Mouse (Mus musculus) neural tube, embryonic 14.5 days (tissue): ENCODE results near the gene Frmd4a. TPM values are rescaled to one million over a fixed set of nuclear protein-coding genes. Genes with fewer than 3 reads are reported as not detected.

Experiments used
- ATAC-seq: fragments of 200-750 bp; cut with Nextera tagmentation; 2 replicates; pipeline ENCODE4 v1.8.0; 2017; ENCODE audit warnings: low read depth, mild to moderate bottlenecking, moderate TSS enrichment, moderate library complexity
- H3K27ac ChIP-seq: fragments of 300-500 bp; sonication (generic); 2 replicates; pipeline ENCODE4 v1.5.1; 2014; ENCODE audit warnings: low read depth, mild to moderate bottlenecking, control low read depth, low read length, moderate library complexity, mixed read lengths
- H3K27me3 ChIP-seq: fragments of 300-500 bp; sonication (generic); 2 replicates; pipeline ENCODE4 v1.6.1; 2014; ENCODE audit warnings: low read length; ENCODE audit not compliant: control insufficient read depth, insufficient read depth
- H3K36me3 ChIP-seq: fragments of 300-500 bp; sonication (generic); 2 replicates; pipeline ENCODE4 v1.6.1; 2014; ENCODE audit warnings: low read length, mixed read lengths; ENCODE audit not compliant: control insufficient read depth, insufficient read depth
- H3K4me1 ChIP-seq: fragments of 300-500 bp; sonication (generic); 2 replicates; pipeline ENCODE4 v1.6.1; 2014; ENCODE audit warnings: low read length; ENCODE audit not compliant: control insufficient read depth, insufficient read depth
- H3K4me2 ChIP-seq: fragments of 300-500 bp; sonication (generic); 2 replicates; pipeline ENCODE4 v1.6.1; 2014; ENCODE audit warnings: mild to moderate bottlenecking, low read depth, low read length, control low read depth
- H3K4me3 ChIP-seq: fragments of 300-500 bp; sonication (generic); 2 replicates; pipeline ENCODE4 v1.5.1; 2014; ENCODE audit warnings: low read depth, low read length, control low read depth, mixed read lengths
- H3K9ac ChIP-seq: fragments of 300-500 bp; sonication (generic); replicated peaks from 2 replicates; pipeline ENCODE4 v1.6.1; 2014; ENCODE audit warnings: low read depth, mild to moderate bottlenecking, control low read depth, low read length, mixed read lengths
- H3K9me3 ChIP-seq: fragments of 300-500 bp; sonication (generic); 2 replicates; pipeline ENCODE4 v1.6.1; 2016; ENCODE audit warnings: low read length; ENCODE audit not compliant: control insufficient read depth
- WGBS: fragments of 180-500 bp; shearing (Covaris S2); extraction: QIAGEN DNeasy Blood & Tissue Kit; methylation state at CpG from one replicate; pipeline ENCODE4 v1.1.7; 2014; 5-methylcytosine and 5-hydroxymethylcytosine counted together
- polyA plus RNA-seq: library from polyadenylated mRNA; unstranded; fragments of >200 nt; fragmentation: Nextera tagmentation; extraction: Ambion mirVana; gene quantifications from 2 replicates; pipeline ENCODE4 v1.2.1, GENCODE M21; 2014

The Frmd4a gene
- polyA plus RNA-seq, 1 experiment from 2014 or later, result 67.4 TPM

DNA sequence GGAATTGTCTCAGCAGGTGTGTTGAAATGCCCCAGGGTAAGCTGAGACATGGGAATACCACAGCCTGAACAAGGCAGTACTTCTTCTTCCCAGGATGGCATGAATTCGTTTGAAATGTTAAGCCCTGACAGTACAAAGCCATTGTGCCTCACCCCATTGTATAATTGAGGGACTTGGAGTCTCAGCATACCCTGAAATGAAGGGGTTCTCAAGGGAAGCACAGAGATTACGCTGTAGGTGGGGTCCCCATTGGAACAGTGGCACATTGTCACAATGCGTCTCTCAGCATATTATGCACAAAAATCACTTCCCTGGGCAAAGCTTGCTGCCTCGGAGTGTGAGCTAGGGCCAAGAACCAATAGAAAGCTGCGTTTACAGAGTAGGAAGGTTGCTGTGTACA lies 297.0 kb downstream of the Frmd4a start:
- H3K9me3 ChIP-seq, result no peaks in the 10 kb centered on the region
- H3K4me3 ChIP-seq, result no peak overlapping the region
- H3K4me2 ChIP-seq, result no peak overlapping the region
- no peaks in the 10 kb centered on the region for H3K27me3 ChIP-seq
- H3K27ac ChIP-seq, result no peak overlapping the region
- ATAC-seq, result no peak
- H3K9ac ChIP-seq, result no peak overlapping the region
- 65% methylated on average over 5 of the region's 5 CpGs for WGBS
- H3K36me3 ChIP-seq, result no peaks in the 10 kb centered on the region
- H3K4me1 ChIP-seq, result no peaks in the 10 kb centered on the region

DNA sequence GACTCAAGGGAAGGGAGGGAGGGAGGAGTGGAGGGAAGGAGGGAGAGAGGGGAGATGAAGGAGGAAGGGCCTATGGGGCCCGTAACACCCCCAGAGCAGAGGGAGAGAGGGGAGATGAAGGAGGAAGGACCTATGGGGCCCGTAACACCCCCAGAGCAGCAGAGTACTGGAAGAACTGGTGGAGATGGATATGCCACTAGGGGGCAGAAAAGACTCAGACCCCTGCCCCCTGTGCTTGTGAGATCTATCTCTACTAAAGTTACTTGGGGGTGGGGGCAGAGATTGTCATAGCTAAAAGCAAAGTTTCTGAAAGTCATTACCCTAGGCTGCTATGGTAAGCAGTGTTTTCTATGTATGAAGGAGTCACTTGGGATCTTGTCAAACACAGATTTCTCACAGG lies 299.1 kb downstream of the Frmd4a start:
- no peaks in the 10 kb centered on the region for H3K27me3 ChIP-seq
- no peaks in the 10 kb centered on the region for H3K9me3 ChIP-seq
- H3K36me3 ChIP-seq, result no peaks in the 10 kb centered on the region
- H3K9ac ChIP-seq, result no peak overlapping the region
- no peaks in the 10 kb centered on the region for H3K4me1 ChIP-seq
- WGBS, result 73% methylated on average over 2 of the region's 2 CpGs
- ATAC-seq, result no peak
- no peak overlapping the region for H3K27ac ChIP-seq
- no peak overlapping the region for H3K4me3 ChIP-seq
- H3K4me2 ChIP-seq, result no peak overlapping the region

DNA sequence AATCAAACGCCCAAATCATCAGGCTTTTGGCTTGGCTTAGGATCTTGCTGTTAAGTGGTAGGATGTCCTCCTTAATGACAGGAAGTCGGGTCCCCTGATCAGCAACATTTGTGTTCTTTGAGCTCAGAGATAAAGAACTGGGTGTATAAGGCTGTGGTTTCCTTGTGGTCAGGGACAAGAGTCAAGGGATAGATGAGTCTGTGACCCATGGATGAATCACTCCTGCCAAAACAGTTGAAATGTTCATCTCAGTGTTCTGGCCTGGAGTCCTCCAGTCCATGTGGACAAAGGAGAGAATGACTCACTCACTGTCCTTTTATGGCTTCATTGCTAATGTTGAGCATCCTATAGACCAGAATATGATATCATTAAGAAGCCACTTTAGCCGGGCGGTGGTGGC lies 300.6 kb downstream of the Frmd4a start:
- no peak overlapping the region for H3K9ac ChIP-seq
- H3K27me3 ChIP-seq, result no peaks in the 10 kb centered on the region
- H3K4me3 ChIP-seq, result no peak overlapping the region
- no peaks in the 10 kb centered on the region for H3K4me1 ChIP-seq
- WGBS, result 78% methylated on average over 4 of the region's 4 CpGs
- no peaks in the 10 kb centered on the region for H3K36me3 ChIP-seq
- no peaks in the 10 kb centered on the region for H3K9me3 ChIP-seq
- ATAC-seq, result no peak
- H3K4me2 ChIP-seq, result no peak overlapping the region
- no peak overlapping the region for H3K27ac ChIP-seq

DNA sequence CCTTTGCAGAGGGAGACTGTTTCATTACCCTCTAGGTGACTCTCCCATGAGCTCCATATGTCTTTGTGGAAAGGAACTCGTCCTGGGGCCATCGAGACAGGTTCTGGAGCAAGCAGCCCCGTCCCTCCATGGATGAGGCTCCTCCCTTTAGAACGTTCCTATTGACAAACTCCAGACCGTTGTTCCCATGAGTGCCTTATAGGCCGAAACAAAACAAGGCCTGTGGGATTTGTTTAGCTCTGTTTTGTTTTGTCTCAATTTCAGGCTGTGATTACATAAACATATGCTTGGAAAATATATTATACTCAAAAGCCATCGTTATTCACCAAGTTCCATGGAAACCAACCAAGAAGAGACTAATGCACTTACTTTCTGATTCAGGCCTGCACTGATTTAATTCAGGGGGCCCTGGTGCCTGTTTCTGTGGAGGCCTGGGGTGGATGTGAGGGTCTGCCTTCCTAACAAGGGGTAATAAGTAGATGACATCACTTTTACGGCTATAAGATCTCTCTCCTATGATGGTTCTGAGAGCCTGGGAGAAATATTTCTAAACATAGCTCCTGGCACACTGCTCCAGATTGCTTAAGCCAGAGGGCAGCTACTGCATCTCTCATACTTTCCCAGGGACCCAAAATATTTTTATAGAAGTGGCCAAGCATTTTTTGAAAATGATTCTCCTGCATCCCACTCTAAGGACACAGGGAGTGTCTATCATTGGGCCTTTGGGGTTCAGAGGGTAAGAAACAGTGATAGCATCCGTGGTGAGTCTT lies 308.9 kb downstream of the Frmd4a start:
- no peaks in the 10 kb centered on the region for H3K27me3 ChIP-seq
- 47% methylated on average over 9 of the region's 9 CpGs for WGBS
- no peaks in the 10 kb centered on the region for H3K36me3 ChIP-seq
- H3K4me2 ChIP-seq, result no peak overlapping the region
- H3K9me3 ChIP-seq, result no peaks in the 10 kb centered on the region
- no peak overlapping the region for H3K9ac ChIP-seq
- no peak for ATAC-seq
- no peak overlapping the region for H3K27ac ChIP-seq
- no peak overlapping the region for H3K4me3 ChIP-seq
- no peaks in the 10 kb centered on the region for H3K4me1 ChIP-seq

DNA sequence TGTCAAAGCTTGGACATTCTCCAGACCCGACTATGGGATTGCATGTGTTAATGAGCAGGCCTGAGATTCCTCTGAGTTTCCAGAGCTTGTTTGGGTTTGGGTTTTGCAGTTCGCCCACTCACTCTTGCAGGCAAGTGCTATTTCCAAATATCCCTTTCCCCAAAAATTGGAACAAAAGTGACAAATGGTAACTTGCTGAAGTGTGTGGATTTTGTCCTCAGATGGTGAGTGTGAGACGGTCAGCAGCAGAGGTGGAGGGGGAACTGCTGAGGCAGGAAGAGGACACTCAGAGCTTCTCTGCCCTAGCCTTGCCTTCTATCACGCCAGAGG lies 309.5 kb downstream of the Frmd4a start:
- Histone ChIP-seq H3K4me3 (no peak overlapping the region), H3K36me3 (no peaks in the 10 kb centered on the region), H3K9me3 (no peaks in the 10 kb centered on the region), H3K4me2 (no peak overlapping the region), H3K9ac (no peak overlapping the region), H3K27ac (no peak overlapping the region), H3K4me1 (no peaks in the 10 kb centered on the region), H3K27me3 (no peaks in the 10 kb centered on the region)
- ATAC-seq, result no peak
- 82% methylated on average over 4 of the region's 4 CpGs for WGBS

DNA sequence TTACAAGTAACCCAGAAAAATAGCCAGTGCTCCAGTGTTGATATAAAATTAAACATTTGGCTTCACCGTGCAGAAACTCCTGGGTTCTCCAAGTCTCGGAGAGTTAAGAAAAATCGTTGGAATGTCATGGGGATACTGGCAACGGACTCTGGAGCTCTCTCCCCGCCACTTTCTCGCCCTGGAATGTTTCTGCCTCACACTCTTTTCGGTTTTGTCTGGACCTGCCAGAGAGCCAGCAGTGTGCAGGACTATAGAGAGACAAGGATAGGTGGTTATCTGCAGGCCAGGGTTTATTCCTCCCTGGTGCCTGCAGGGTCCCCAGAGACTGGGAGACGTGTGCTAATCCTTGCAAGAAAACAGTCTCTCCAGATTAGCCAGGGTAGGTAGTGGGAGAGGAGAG lies 314.9 kb downstream of the Frmd4a start:
- Histone ChIP-seq H3K4me2 (no peak overlapping the region), H3K4me1 (0 out of 2 replicates have a peak, but pooled peaks cover 3% of the 10 kb centered on the region), H3K27ac (no peak overlapping the region), H3K27me3 (no peaks in the 10 kb centered on the region), H3K4me3 (no peak overlapping the region), H3K9ac (no peak overlapping the region), H3K9me3 (no peaks in the 10 kb centered on the region), H3K36me3 (no peaks in the 10 kb centered on the region)
- no peak for ATAC-seq
- WGBS, result 78% methylated on average over 8 of the region's 8 CpGs

DNA sequence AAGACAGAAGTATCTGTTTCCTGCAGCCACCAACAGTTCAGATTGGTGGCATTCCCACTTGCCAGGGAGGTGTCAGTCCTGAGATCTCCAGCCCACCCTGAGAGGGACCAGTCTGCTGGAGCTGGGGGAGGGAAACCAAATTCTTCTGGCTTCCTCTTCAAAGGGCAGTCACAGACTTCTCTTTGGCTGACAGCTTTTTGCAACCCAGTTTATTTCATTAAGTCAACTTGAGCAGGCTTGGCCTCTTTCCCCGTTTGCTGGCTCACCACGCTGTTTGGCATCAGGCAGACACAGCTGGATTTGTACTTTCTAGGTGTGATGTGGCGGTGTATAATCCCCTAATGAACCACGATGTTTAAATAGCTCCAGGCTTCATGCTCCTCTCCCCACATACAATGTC lies 316.7 kb downstream of the Frmd4a start:
- H3K9me3 ChIP-seq, result no peaks in the 10 kb centered on the region
- H3K4me2 ChIP-seq, result no peak overlapping the region
- H3K27ac ChIP-seq, result no peak overlapping the region
- no peak for ATAC-seq
- no peaks in the 10 kb centered on the region for H3K27me3 ChIP-seq
- H3K4me3 ChIP-seq, result no peak overlapping the region
- H3K4me1 ChIP-seq, result 0 out of 2 replicates have a peak, but pooled peaks cover 3% of the 10 kb centered on the region
- H3K36me3 ChIP-seq, result no peaks in the 10 kb centered on the region
- WGBS, result 33% methylated on average over 4 of the region's 4 CpGs
- H3K9ac ChIP-seq, result no peak overlapping the region

DNA sequence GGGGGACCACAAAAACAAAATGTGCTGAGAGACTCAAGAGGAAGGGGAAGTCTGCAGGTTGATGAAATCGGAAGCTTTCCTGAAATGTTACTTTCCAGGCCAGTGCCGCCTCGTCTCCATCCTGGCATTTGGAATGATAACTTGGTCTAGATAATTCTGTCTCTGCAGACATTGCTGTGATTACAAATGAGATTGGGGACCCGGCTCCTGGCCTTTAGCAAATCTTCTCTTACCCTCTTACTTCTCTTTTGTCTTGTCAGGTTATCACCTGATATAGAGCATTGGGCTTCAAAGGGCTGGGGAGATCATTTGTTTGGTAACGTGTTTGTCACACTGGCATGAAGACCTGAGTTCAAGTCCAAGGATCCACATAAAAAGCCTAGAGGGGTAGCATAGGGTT lies 317.4 kb downstream of the Frmd4a start:
- Histone ChIP-seq H3K36me3 (no peaks in the 10 kb centered on the region), H3K4me1 (0 out of 2 replicates have a peak, but pooled peaks cover 3% of the 10 kb centered on the region), H3K4me2 (no peak overlapping the region), H3K9me3 (no peaks in the 10 kb centered on the region), H3K27me3 (no peaks in the 10 kb centered on the region), H3K27ac (no peak overlapping the region), H3K4me3 (no peak overlapping the region), H3K9ac (no peak overlapping the region)
- no peak for ATAC-seq
- whole genome bisulfite sequencing, result 83% methylated on average over 5 of the region's 5 CpGs

DNA sequence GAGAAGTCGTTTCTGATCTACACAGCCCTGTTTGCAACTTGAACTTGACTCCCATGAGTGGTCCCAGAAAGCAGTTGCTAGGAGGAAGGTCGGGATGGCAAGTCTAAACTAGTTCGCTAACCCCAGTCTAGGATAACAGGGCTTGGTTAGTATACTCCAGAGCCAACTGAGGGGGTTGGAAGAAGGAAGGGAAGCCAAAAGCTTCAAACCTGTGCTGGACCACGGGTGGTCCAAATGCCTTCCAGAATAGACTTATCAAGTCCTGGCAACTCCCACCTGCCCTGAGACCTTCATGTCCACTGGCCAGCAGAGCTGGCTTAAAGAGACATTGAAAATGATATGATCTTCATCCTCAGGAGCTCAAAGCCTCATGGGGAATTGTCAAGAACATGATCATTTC lies 318.4 kb downstream of the Frmd4a start:
- no peaks in the 10 kb centered on the region for H3K27me3 ChIP-seq
- no peaks in the 10 kb centered on the region for H3K9me3 ChIP-seq
- WGBS, result 75% methylated on average over 4 of the region's 4 CpGs
- H3K9ac ChIP-seq, result no peak overlapping the region
- 0 out of 2 replicates have a peak, but pooled peaks cover 3% of the 10 kb centered on the region for H3K4me1 ChIP-seq
- H3K4me2 ChIP-seq, result no peak overlapping the region
- H3K27ac ChIP-seq, result no peak overlapping the region
- no peak for ATAC-seq
- no peak overlapping the region for H3K4me3 ChIP-seq
- H3K36me3 ChIP-seq, result no peaks in the 10 kb centered on the region
